1 mouse cellular context compared by ENCODE assay signal in genomic region chr3:69004437-69005337, GRCm38 (mm10).
TF ChIP-seq lines count a peak whose summit lies in the region.

TSS of gene Ift80 (minus strand) at chr3:69004570.
TSS of gene Smc4 (plus strand) at chr3:69004738.

TF ChIP-seq in CH12.LX, 34 proteins besides CTCF, POLR2A, EP300 and RAD21 (continued from another document):
- TF ChIP-seq E2F4 (IDR thresholded peaks at IDR 0.05; ENCODE audit: insufficient replicate concordance, low read depth, low read length) (peak; percentile 93; the same call in 1 of the 2 replicates), GABPA (IDR thresholded peaks at IDR 0.05; ENCODE audit: insufficient replicate concordance, low read depth, low read length) (no peak), UBTF (IDR thresholded peaks at IDR 0.05; ENCODE audit: low read depth, low read length) (no peak; the same call in 1 of the 2 replicates), JUN (IDR thresholded peaks at IDR 0.05; ENCODE audit: insufficient read depth, low read depth, low read length) (no peak), ZMIZ1 (IDR thresholded peaks at IDR 0.05; ENCODE audit: low read depth, low read length) (peak; percentile 57; the same call in 1 of the 2 replicates), ELF1 (IDR thresholded peaks at IDR 0.05; ENCODE audit: low read depth, low read length) (no peak; the same call in 1 of the 2 replicates), MAFK (IDR thresholded peaks at IDR 0.05; ENCODE audit: insufficient replicate concordance, low read length) (no peak), ZKSCAN1 (IDR thresholded peaks at IDR 0.05; ENCODE audit: borderline replicate concordance, low read depth, low read length) (no peak), SMC3 (IDR thresholded peaks at IDR 0.05; ENCODE audit: low read depth, low read length) (no peak), NRF1 (IDR thresholded peaks at IDR 0.05; ENCODE audit: low read depth, low read length) (peak; percentile 100), ETS1 (conservative IDR thresholded peaks at IDR 0.05; ENCODE audit: low read depth, low read length) (no peak; the same call in 1 of the 2 replicates), MYC (IDR thresholded peaks at IDR 0.05; ENCODE audit: low read depth, low read length) (peak; percentile 21; the same call in 1 of the 2 replicates), ZNF384 (IDR thresholded peaks at IDR 0.05; ENCODE audit: low read depth, low read length) (peak; percentile 97), POLR2AphosphoS2 (IDR thresholded peaks at IDR 0.05; ENCODE audit: low read depth, low read length) (peak; percentile 83; the same call in 1 of the 2 replicates), BHLHE40 (IDR thresholded peaks at IDR 0.05; ENCODE audit: low read depth, low read length) (peak; percentile 48), HCFC1 (IDR thresholded peaks at IDR 0.05; ENCODE audit: low read depth, low read length) (peak; percentile 81)
